Mouse (Mus musculus): Measurements from ENCODE around the gene Pibf1.

The Pibf1 gene

GRCm38 (mm10) chr14:99099267-99099966, at the start of gene Pibf1, which contains the start of gene Dis3:
TSS of gene Pibf1 (plus strand) at chr14:99099424.
TSS of gene Dis3 (minus strand) at chr14:99099770.
- DNase-seq = peak; percentile 99

GRCm38 (mm10) chr14:99058959-99059586, 40.2 kb upstream of the Pibf1 start:
- DNase-seq = no peak

GRCm38 (mm10) chr14:99060616-99061015, 38.6 kb upstream of the Pibf1 start:
- no peak for DNase-seq

- DNase-seq = no peak
Observed at GRCm38 (mm10) chr14:99063091-99063490, 36.1 kb upstream of the Pibf1 start.

- DNase-seq = no peak
Observed at GRCm38 (mm10) chr14:99071146-99071545, 28.1 kb upstream of the Pibf1 start.

GRCm38 (mm10) chr14:99088947-99089346, 10.3 kb upstream of the Pibf1 start:
- DNase-seq = no peak

GRCm38 (mm10) chr14:99099967-99100587, 853 bp downstream of the Pibf1 start:
- DNase-seq = peak; percentile 24

- no peak for DNase-seq
Observed at GRCm38 (mm10) chr14:99103050-99103449, 3.8 kb downstream of the Pibf1 start.

- DNase-seq = no peak
Observed at GRCm38 (mm10) chr14:99104542-99105123, 5.4 kb downstream of the Pibf1 start.

GRCm38 (mm10) chr14:99106671-99107070, 7.4 kb downstream of the Pibf1 start:
- DNase-seq = no peak

- DNase-seq = no peak
Observed at GRCm38 (mm10) chr14:99107631-99108187, 8.5 kb downstream of the Pibf1 start.

- DNase-seq = no peak
Observed at GRCm38 (mm10) chr14:99108762-99109161, 9.5 kb downstream of the Pibf1 start.

- DNase-seq = no peak
Observed at GRCm38 (mm10) chr14:99117576-99117975, 18.4 kb downstream of the Pibf1 start.

GRCm38 (mm10) chr14:99121584-99122339, 22.5 kb downstream of the Pibf1 start:
- no peak for DNase-seq

GRCm38 (mm10) chr14:99124076-99124475, 24.9 kb downstream of the Pibf1 start:
- no peak for DNase-seq

- DNase-seq = no peak
Observed at GRCm38 (mm10) chr14:99126713-99127112, 27.5 kb downstream of the Pibf1 start.

GRCm38 (mm10) chr14:99127509-99127908, 28.3 kb downstream of the Pibf1 start:
- DNase-seq = no peak

- no peak for DNase-seq
Observed at GRCm38 (mm10) chr14:99129050-99129449, 29.8 kb downstream of the Pibf1 start.

- DNase-seq = no peak
Observed at GRCm38 (mm10) chr14:99134048-99134447, 34.8 kb downstream of the Pibf1 start.

- DNase-seq = no peak
Observed at GRCm38 (mm10) chr14:99135761-99136160, 36.5 kb downstream of the Pibf1 start.

GRCm38 (mm10) chr14:99136297-99136696, 37.1 kb downstream of the Pibf1 start:
- DNase-seq = no peak

GRCm38 (mm10) chr14:99140036-99140435, 40.8 kb downstream of the Pibf1 start:
- DNase-seq = no peak
